Mouse (Mus musculus) stomach, embryonic 15.5 days (tissue): ENCODE results near the gene Adcy1. TPM values are rescaled to one million over a fixed set of nuclear protein-coding genes. Genes with fewer than 3 reads are reported as not detected.

Experiments
- ATAC-seq: fragments of 200-750 bp; cut with Nextera tagmentation; 2 replicates; pipeline ENCODE4 v1.8.0; 2017; ENCODE audit warnings: low read depth, moderate number of reproducible peaks, moderate TSS enrichment; ENCODE audit not compliant: insufficient read depth, low FRiP score
- H3K27ac ChIP-seq: fragments of 300-500 bp; sonication (generic); 2 replicates; pipeline ENCODE4 v1.5.1; 2015; ENCODE audit warnings: mild to moderate bottlenecking, inconsistent platforms
- H3K27me3 ChIP-seq: fragments of 300-500 bp; sonication (generic); replicated peaks from 2 replicates; pipeline ENCODE4 v1.6.1; 2015; ENCODE audit warnings: inconsistent platforms
- H3K36me3 ChIP-seq: fragments of 300-500 bp; sonication (generic); 2 replicates; pipeline ENCODE4 v1.6.1; 2015; ENCODE audit warnings: inconsistent platforms
- H3K4me1 ChIP-seq: fragments of 300-500 bp; sonication (generic); 2 replicates; pipeline ENCODE4 v1.6.1; 2015; ENCODE audit warnings: inconsistent platforms
- H3K4me2 ChIP-seq: fragments of 300-500 bp; sonication (generic); 2 replicates; pipeline ENCODE4 v1.6.1; 2015; ENCODE audit warnings: mild to moderate bottlenecking, inconsistent platforms
- H3K4me3 ChIP-seq: fragments of 300-500 bp; sonication (generic); replicated peaks from 2 replicates; pipeline ENCODE4 v1.5.1; 2015; ENCODE audit warnings: inconsistent platforms
- H3K9ac ChIP-seq: fragments of 300-500 bp; sonication (generic); 2 replicates; pipeline ENCODE4 v1.6.1; 2015; ENCODE audit warnings: inconsistent platforms
- H3K9me3 ChIP-seq: fragments of 300-500 bp; sonication (generic); 2 replicates; pipeline ENCODE4 v1.6.1; 2016; ENCODE audit warnings: inconsistent platforms
- WGBS: fragments of 180-500 bp; shearing (Covaris S2); methylation state at CpG from one replicate; pipeline ENCODE4 v1.1.7; 2015; 5-methylcytosine and 5-hydroxymethylcytosine counted together
- polyA plus RNA-seq: library from polyadenylated mRNA; unstranded; fragments of >200 nt; fragmentation: Nextera tagmentation; extraction: Ambion mirVana; gene quantifications from 2 replicates; pipeline ENCODE4 v1.2.1, GENCODE M21; 2015

Adcy1 gene
- polyA plus RNA-seq, 1 experiment from 2014 or later: 1.8 TPM

DNA sequence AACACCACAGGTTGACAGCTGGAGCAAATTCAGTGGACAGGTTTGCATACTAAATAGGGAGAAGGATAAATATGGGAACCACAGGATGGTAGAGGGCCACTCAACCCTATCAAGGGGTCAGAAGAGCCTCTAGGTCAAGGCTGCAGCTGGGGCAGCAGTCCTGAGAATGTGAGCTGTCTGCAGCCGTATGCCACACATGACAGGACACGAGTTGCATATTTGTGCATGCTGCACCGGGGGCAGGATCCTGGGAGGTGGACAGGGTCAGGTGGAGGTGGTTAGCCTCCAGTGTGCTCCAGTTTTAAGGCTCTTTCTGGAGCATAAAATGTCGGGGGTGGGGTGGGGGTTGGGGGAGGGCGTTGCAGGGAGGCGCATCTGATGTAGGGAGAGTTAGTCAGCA lies 8.3 kb downstream of the Adcy1 start:
- no peak for ATAC-seq
- H3K4me2 ChIP-seq: no peak overlapping the region
- WGBS: 62% methylated on average over 6 of the region's 6 CpGs
- no peaks in the 10 kb centered on the region for H3K36me3 ChIP-seq
- H3K9ac ChIP-seq: no peak overlapping the region
- no peak overlapping the region for H3K4me3 ChIP-seq
- H3K4me1 ChIP-seq: no peaks in the 10 kb centered on the region
- H3K9me3 ChIP-seq: no peaks in the 10 kb centered on the region
- H3K27ac ChIP-seq: no peak overlapping the region
- 0 out of 2 replicates have a peak, but pooled peaks cover 6% of the 10 kb centered on the region for H3K27me3 ChIP-seq

DNA sequence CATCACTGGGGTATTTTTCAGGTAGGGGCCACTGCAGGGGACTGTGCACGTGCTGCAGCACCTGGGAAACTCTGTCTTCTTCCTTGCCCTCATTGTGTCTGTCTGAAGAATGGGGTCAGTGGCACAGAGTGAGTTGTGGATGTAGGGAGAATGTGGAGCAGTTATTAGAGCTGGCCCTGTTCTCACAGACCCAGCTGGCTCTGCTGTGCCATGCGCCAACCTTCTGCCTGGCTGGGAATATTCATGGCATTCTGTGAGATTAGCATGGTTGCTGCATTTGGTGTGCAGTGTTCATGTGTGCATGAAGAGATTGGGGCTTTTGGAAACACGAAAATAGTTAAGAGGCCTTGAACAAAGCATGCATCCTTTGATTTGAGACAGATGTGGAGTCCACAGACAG lies 10.3 kb downstream of the Adcy1 start:
- Histone ChIP-seq H3K4me2 (no peak overlapping the region), H3K4me3 (no peak overlapping the region), H3K9ac (no peak overlapping the region), H3K4me1 (no peaks in the 10 kb centered on the region), H3K36me3 (no peaks in the 10 kb centered on the region), H3K27me3 (no peaks in the 10 kb centered on the region), H3K9me3 (no peaks in the 10 kb centered on the region), H3K27ac (no peak overlapping the region)
- ATAC-seq: no peak
- 73% methylated on average over 3 of the region's 3 CpGs for WGBS

GRCm38 (mm10) chr11:7076510-7076909 lies 13.2 kb downstream of the Adcy1 start:
- 79% methylated on average over 3 of the region's 3 CpGs for WGBS
- Histone ChIP-seq H3K9me3 (no peaks in the 10 kb centered on the region), H3K36me3 (no peaks in the 10 kb centered on the region), H3K4me2 (no peak overlapping the region), H3K4me1 (no peaks in the 10 kb centered on the region), H3K27me3 (no peaks in the 10 kb centered on the region), H3K9ac (no peak overlapping the region), H3K27ac (no peak overlapping the region), H3K4me3 (no peak overlapping the region)
- no peak for ATAC-seq

DNA sequence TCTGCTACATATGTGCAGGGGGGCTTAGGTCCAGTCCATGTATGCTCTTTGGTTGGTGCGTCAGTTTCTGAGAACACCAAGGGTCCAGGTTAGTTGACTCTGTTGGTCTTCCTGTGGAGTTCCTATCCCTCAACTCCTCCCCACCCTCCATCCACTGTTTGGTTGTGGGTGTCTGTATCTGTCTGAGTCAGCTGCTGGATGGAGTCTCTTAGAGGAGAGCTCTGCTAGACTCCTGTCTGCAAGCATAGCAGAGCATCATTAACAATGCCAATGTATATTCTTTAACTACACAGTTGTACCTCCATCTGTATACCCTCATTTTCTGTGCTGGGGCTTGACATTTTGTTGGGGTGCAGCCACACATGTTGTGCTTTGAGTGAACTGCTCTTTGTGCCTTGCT lies 18.6 kb downstream of the Adcy1 start:
- Histone ChIP-seq H3K27ac (no peak overlapping the region), H3K4me2 (no peak overlapping the region), H3K9me3 (no peaks in the 10 kb centered on the region), H3K36me3 (no peaks in the 10 kb centered on the region), H3K9ac (no peak overlapping the region), H3K4me3 (no peak overlapping the region), H3K4me1 (no peaks in the 10 kb centered on the region), H3K27me3 (no peaks in the 10 kb centered on the region)
- no peak for ATAC-seq
- WGBS: 100% methylated on average over 1 of the region's 1 CpGs

GRCm38 (mm10) chr11:7083911-7084310 lies 20.6 kb downstream of the Adcy1 start:
- Histone ChIP-seq H3K4me2 (no peak overlapping the region), H3K36me3 (no peaks in the 10 kb centered on the region), H3K4me1 (no peaks in the 10 kb centered on the region), H3K9ac (no peak overlapping the region), H3K4me3 (no peak overlapping the region), H3K9me3 (no peaks in the 10 kb centered on the region), H3K27me3 (no peaks in the 10 kb centered on the region), H3K27ac (no peak overlapping the region)
- no peak for ATAC-seq
- WGBS: 72% methylated on average over 1 of the region's 1 CpGs

GRCm38 (mm10) chr11:7085184-7085583 lies 21.9 kb downstream of the Adcy1 start:
- ATAC-seq: no peak
- Histone ChIP-seq H3K9me3 (no peaks in the 10 kb centered on the region), H3K27ac (no peak overlapping the region), H3K4me3 (no peak overlapping the region), H3K4me2 (no peak overlapping the region), H3K4me1 (no peaks in the 10 kb centered on the region), H3K36me3 (no peaks in the 10 kb centered on the region), H3K9ac (no peak overlapping the region), H3K27me3 (no peaks in the 10 kb centered on the region)
- 80% methylated on average over 5 of the region's 5 CpGs for WGBS

- WGBS: 88% methylated on average over 5 of the region's 5 CpGs
- H3K4me1 ChIP-seq: no peaks in the 10 kb centered on the region
- no peak overlapping the region for H3K4me3 ChIP-seq
- H3K9me3 ChIP-seq: no peaks in the 10 kb centered on the region
- H3K4me2 ChIP-seq: no peak overlapping the region
- H3K27me3 ChIP-seq: no peaks in the 10 kb centered on the region
- H3K9ac ChIP-seq: no peak overlapping the region
- H3K27ac ChIP-seq: no peak overlapping the region
- H3K36me3 ChIP-seq: no peaks in the 10 kb centered on the region
- ATAC-seq: no peak
Observed at GRCm38 (mm10) chr11:7091120-7091519, 27.8 kb downstream of the Adcy1 start.

- Histone ChIP-seq H3K27me3 (no peaks in the 10 kb centered on the region), H3K27ac (no peak overlapping the region), H3K9me3 (no peaks in the 10 kb centered on the region), H3K4me3 (no peak overlapping the region), H3K9ac (no peak overlapping the region), H3K36me3 (no peaks in the 10 kb centered on the region), H3K4me1 (no peaks in the 10 kb centered on the region), H3K4me2 (no peak overlapping the region)
- WGBS: 92% methylated on average over 6 of the region's 6 CpGs
- no peak for ATAC-seq
Observed at GRCm38 (mm10) chr11:7094844-7095243, 31.6 kb downstream of the Adcy1 start.

- H3K9ac ChIP-seq: no peak overlapping the region
- no peak overlapping the region for H3K4me3 ChIP-seq
- WGBS: 74% methylated on average over 6 of the region's 6 CpGs
- H3K9me3 ChIP-seq: no peaks in the 10 kb centered on the region
- no peak overlapping the region for H3K27ac ChIP-seq
- no peaks in the 10 kb centered on the region for H3K27me3 ChIP-seq
- H3K4me2 ChIP-seq: no peak overlapping the region
- no peaks in the 10 kb centered on the region for H3K36me3 ChIP-seq
- ATAC-seq: no peak
- no peaks in the 10 kb centered on the region for H3K4me1 ChIP-seq
Observed at GRCm38 (mm10) chr11:7101674-7102073, 38.4 kb downstream of the Adcy1 start.

GRCm38 (mm10) chr11:7102256-7103194 lies 39.2 kb downstream of the Adcy1 start:
- H3K27ac ChIP-seq: no peak overlapping the region
- no peak for ATAC-seq
- no peaks in the 10 kb centered on the region for H3K9me3 ChIP-seq
- no peaks in the 10 kb centered on the region for H3K36me3 ChIP-seq
- H3K9ac ChIP-seq: no peak overlapping the region
- H3K4me2 ChIP-seq: no peak overlapping the region
- 64% methylated on average over 14 of the region's 14 CpGs for WGBS
- no peak overlapping the region for H3K4me3 ChIP-seq
- H3K4me1 ChIP-seq: no peaks in the 10 kb centered on the region
- no peaks in the 10 kb centered on the region for H3K27me3 ChIP-seq

GRCm38 (mm10) chr11:7105337-7105736 lies 42.0 kb downstream of the Adcy1 start:
- H3K36me3 ChIP-seq: no peaks in the 10 kb centered on the region
- no peak overlapping the region for H3K27ac ChIP-seq
- no peak for ATAC-seq
- no peaks in the 10 kb centered on the region for H3K9me3 ChIP-seq
- H3K4me1 ChIP-seq: no peaks in the 10 kb centered on the region
- H3K4me2 ChIP-seq: no peak overlapping the region
- WGBS: 88% methylated on average over 8 of the region's 8 CpGs
- H3K27me3 ChIP-seq: no peaks in the 10 kb centered on the region
- H3K4me3 ChIP-seq: no peak overlapping the region
- no peak overlapping the region for H3K9ac ChIP-seq

GRCm38 (mm10) chr11:7109131-7109530 lies 45.8 kb downstream of the Adcy1 start:
- H3K4me2 ChIP-seq: no peak overlapping the region
- H3K4me1 ChIP-seq: no peaks in the 10 kb centered on the region
- WGBS: 87% methylated on average over 4 of the region's 4 CpGs
- H3K9ac ChIP-seq: no peak overlapping the region
- no peaks in the 10 kb centered on the region for H3K27me3 ChIP-seq
- H3K27ac ChIP-seq: no peak overlapping the region
- H3K4me3 ChIP-seq: no peak overlapping the region
- no peak for ATAC-seq
- H3K36me3 ChIP-seq: no peaks in the 10 kb centered on the region
- no peaks in the 10 kb centered on the region for H3K9me3 ChIP-seq
